Mouse (Mus musculus) T-helper 2 cell (primary cell): ENCODE measurements around the gene Stat5a.

Experiments used
- in situ Hi-C: fragments of 300-600 bp; cut with MboI, MseI; formaldehyde crosslinking; loops from one replicate; pipeline ENCODE4 v1.15.1; 2025; ENCODE audit warnings: high pct_unique_total_duplicates

Gene Stat5a

DNA sequence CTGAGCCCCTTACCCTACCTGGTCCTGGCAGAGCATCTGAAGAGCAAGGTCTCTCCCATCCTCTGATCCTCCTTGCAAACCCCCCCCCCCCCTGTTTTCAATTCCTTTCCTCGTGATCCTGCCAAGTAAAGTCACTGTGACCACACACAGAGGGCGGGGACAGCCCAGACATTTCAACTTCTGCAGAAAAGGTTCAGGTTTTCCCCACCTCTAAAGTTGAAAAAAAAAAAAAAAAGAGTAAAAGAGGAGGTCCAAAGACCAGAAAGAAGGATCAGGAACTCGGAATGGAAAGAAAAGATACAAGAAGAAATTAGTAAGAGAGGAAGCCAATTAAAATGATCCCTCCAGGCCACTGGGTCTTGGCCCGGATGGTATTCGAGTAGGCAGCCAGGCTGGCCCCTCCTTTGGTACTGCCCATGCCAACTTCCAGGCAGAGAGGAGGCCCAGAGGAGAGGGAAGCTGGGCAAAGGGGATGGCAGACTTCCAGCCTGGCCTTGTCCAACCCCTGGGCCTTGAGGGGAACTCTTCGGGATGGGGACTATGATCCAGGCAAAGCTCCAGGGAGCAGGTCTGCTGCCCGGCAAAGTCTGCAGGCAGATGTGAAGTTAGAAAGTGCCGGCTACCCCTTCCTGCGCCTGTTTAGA is at the start of gene Stat5a:
Gene Stat5a (plus strand): TSS at position 417 of the 644 bp plus-strand sequence.
- in situ Hi-C loops: no loop called here

DNA sequence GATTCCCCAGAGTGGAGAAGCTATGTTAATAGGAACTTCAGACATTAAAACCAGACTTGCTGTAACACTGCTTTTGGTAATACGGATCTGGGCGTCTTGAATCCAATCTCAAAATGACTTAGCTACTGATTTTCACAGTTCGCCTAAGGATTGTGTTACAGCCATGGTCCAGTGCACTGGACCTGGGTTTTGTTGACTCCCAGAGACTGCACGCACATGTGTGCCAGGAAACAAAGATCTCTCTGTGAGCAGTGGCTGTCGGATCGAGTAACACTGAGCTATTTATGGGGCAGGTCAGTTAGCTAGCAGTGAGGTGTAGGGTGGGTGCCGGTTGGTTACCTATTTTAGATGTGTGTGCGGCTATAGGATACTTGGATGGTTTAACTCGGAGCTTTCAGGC is 48.6 kb upstream of the Stat5a start:
- in situ Hi-C loops: no loop called here

DNA sequence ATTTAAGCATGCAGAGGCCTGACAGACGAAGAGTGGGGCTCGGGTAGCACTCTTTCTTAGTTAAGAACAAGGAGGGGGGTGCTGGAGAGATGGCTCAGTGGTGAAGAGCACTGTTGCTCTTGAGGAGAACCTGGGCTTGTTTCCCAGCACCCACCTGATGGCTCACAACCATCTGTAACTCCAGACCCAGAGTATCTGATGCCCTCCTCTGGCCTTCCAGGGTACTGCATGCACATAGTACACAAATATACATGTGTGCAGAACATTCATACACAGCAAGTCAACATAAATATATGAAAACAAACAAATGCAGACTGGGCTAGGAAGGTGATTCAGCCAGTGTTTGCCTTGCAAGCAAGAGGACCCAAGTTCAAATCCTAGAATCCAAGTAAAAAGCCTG is 48.0 kb upstream of the Stat5a start:
- in situ Hi-C loops: no loop called here

DNA sequence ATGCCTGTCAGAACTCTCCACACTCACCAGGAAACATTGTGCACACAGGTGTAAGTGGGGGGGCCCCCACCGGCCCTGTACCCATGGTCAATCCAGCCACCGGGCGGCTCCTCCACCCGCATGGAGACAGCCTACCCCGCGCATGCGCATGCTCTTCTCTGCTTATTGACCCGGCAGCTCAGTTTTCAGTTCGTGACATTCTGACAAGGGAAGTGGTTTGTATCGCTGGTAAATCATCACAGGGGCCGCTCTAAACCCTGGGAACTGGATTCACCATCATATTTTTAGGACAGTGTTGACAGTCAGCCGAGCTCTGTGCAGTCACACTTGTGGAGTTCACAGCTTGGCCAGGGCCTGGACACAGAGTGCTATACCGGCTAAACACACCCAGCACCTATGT is 44.7 kb upstream of the Stat5a start:
- in situ Hi-C loops: no loop called here

DNA sequence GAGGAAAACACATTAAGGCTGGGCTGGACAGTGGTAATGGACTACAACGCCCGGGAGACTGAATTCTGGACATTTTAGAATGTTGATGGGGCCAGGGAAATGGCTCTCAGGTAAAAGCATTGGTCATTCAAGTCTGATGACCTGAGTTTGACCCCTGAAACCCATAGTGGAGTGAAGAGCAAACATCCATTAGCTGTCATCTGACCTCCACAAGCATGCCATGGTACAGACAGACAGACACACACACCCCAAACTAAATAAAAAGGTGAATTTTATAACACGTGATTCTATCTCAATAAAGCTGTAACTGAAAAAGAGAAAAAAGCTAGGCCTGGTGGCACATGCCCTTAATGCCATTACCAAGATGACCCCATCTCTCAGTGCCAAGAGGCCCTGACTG is 42.8 kb upstream of the Stat5a start:
- in situ Hi-C loops: no loop called here

DNA sequence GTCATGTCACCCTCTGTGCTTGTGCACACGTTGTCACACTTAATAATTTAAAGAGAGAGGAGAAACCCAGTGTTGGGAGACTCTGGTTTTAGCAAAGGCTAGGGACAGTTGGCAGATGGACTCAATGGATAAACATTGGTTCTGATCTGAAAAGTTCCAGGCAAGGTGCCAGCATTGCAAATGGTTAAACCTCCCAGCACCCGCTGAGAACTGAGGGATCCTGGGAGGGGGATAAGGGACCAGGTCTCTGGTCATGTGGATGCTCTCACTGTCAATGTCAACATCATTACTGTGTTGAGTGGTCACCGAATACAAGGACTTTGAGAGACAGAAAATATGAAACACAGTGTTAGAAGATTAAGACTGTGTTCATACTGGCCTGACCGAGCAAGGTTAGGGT is 42.4 kb upstream of the Stat5a start:
- in situ Hi-C loops: no loop called here

DNA sequence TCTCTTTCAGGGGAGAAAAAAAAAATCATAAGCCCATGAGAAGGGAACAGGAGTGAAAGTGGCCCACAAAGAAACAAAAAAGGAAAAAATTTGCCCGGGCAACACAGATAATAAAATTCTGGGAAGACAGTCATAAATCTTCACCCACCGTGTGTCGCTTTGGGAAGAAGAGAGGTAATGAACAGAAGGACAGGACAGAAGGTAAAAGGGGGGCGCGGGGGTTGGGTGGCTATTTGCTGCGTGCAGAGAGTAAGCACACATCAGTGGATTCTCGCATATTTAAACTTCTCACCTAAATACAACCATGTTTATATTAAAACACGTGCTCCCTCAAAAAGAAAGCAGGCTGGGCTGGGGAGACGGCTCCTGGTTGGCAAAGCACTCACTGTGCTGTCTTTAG is 41.8 kb upstream of the Stat5a start:
- in situ Hi-C loops: no loop called here

DNA sequence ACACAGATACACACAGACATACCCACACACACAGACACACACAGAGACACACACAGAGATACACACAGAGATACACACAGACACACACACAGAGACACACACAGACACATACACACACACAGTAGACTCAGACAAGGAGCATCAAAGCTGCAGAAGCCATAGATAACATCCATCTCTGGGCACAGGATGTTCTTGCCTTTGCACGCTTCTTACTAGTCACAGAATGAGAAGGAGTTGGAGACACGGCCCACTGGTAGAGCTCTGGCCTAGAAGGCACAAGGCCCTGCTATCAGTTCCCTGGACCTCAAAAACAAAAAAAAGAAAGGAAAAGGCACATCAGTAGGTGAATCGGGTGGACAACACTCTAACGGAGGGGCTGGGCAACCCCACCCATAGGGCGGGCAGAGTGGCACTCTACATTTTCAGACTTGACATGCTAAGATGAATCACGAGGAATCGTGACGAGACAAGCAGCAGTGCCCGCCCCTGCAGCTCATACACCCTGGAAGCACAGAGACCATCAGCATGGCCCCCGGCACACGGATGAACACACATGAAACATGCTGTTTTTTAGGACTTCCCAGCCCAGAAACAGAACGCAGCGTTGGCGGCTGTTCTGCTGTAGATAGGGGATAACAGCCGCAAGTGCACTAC is 40.7 kb upstream of the Stat5a start:
- in situ Hi-C loops: no loop called here

DNA sequence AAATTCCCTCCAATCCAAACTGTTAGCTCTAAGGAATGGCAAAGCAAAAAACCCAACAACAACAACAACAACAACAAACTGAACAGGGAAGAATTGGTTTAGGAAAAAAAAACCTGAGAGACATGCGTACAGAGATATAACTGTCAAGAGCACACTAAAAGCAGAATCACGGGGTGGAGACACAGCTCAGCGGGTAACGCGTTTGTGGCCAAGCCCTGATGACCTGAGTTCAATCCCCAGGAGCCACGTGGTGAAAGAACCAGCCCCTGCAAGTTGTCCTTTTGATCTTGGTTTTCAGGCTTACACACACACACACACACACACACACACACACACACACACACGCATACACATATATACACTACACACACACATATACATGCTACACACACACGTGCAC is 40.1 kb upstream of the Stat5a start:
- in situ Hi-C loops: no loop called here

DNA sequence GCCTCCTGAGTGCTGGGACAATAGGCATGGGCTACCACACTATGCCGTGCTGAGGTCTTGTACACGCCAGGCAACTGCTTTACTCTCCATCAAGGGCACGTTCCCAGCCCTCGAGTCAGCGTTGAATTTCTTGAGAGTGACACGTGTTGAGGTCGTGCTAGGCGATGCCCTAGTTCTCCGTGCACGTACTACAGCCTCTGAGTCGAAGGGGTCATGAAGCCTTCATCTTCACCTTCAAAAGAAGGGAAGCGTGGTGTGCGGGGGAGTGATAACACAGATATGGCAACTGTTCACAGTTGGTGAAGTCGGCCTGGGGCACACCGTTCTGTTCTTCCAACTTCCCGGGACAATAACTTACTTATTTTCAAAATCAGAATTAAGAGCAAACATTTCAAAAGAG is 39.5 kb upstream of the Stat5a start:
- in situ Hi-C loops: no loop called here

DNA sequence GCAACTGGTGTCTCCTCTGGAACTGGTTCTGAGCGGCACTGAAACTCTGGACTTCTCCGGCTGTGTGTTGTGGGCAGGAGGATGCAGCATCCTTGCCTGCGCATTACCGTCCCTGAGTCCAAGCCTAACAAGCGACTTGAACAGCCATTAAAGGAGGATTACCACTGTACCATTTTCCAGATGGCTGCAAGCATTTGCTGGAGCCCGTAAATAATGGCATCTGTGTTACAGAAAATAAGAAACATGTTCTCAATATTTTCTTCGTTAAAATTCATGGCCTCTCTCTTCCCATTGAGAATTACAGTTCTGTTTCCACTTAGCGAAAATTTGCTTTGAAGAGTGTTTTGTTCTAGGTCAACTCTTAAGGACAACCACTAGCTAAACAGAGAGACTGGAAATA is 39.1 kb upstream of the Stat5a start:
- in situ Hi-C loops: no loop called here

DNA sequence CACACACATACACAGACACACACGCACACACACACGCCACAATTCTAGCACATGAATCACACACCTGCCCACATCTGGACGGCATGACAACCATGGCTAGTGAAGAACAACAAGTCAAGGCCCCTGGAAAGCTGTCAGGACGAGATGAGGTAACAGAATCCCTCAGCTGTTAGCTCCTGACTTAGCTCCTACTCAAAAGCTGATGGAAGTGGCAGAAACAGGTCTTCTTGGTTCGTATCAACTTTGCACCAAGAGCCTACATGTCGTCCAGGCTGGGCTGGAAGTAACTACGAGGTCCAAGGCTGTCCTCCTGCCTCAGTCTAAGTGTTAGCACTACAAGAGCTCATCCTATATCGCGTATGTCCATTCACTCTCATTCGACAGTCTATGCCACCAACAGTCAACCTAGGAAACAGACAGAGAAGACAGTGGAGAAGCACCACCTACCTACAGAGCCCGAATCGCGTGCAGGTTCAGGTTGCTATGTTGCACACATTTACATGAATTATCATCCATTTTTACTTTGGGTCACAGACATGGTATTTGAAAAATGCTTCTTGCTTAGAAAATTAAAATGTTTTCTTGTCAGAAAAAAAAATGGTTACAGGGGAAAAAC is 37.4 kb upstream of the Stat5a start:
- in situ Hi-C loops: no loop called here

DNA sequence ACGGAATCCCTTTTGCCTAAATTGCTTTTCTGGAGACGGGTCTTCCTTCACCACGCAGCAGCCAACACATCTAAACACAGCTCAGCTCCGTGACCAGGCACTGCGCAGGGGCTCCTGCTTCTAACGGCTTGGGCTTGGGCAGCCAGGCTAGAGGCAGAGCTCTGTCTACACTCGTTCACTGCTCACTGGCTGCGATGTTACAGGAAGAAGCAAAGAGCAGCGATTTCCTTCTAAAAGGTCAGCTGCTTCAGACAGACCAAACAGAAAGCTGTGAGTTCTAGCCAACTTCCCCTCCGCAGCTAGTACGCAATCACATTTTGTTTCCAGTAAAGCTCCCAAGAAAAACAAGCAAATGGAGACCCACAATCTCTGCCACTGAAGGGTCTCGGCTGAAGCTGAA is 36.8 kb upstream of the Stat5a start:
- in situ Hi-C loops: no loop called here

DNA sequence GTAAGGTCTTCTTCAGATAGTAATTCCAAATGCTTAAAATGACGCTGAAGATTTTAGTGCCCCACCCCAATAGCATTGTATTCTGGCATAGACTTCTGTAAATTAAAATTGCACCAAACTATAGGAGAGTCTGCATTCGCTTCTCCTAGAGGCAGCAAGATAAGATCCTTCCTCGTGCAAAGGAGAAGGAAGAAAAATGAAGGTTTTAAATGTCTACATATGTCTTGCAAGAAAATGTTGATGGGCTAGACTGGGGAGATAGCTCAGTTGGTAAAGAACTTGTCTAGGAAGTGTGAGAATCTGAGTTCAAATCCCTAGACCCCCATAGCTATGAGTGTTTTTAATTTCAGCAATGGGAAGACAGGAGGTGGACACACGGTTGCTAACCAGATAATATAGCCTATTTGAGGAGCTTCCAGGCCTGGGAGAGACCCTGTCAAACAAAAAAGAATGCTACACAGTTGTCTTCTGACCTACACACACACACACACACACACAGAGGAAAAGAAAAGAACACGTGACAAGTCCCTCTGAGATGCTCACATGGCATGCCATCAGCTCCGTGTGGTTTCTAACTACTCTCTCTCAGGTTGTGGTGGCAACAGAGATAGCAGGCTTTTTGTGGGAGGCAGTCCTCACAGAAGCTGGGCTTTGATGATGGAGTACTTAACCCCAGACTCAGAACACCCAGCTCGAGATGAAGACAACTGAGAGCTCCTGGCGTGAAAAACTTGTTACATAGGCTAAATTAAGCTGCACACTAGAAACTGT is 35.4 kb upstream of the Stat5a start:
- in situ Hi-C loops: no loop called here

DNA sequence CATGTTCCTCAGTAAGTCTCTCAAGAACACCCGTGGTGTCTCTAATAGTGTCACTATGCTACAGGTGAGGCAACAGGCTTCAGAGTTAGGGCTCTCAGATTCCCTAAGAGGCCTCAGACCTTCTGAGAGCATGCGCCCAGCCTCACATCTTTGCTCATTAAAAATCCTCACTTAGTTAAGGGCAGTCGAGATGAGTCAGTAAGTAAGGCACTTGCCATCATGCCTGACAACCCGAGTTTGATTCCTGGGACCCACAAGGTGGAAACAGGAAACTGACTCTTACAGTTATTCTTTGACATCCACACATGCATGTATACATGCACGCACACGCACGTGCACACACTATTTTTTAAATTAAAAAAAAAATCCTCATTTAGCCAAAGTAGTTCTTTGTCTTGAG is 34.7 kb upstream of the Stat5a start:
- in situ Hi-C loops: no loop called here

DNA sequence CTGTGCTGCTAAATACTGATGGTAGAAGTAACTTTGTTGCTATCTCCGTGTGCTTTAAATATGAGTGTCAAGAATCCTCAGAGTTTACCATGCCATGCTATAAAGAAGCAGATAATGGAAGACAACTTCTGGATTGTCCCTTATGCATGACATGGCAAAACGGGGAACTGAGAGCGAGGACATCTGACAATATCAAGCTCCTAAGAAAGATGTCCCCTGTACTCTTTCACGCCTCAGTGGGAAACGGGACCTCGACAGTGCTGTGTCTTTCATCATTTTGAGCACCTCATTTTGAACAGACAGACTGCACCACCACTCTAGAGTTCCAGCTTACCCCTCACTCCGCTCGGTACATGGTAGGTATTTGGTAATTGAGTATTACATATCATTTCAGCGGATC is 33.7 kb upstream of the Stat5a start:
- in situ Hi-C loops: no loop called here

DNA sequence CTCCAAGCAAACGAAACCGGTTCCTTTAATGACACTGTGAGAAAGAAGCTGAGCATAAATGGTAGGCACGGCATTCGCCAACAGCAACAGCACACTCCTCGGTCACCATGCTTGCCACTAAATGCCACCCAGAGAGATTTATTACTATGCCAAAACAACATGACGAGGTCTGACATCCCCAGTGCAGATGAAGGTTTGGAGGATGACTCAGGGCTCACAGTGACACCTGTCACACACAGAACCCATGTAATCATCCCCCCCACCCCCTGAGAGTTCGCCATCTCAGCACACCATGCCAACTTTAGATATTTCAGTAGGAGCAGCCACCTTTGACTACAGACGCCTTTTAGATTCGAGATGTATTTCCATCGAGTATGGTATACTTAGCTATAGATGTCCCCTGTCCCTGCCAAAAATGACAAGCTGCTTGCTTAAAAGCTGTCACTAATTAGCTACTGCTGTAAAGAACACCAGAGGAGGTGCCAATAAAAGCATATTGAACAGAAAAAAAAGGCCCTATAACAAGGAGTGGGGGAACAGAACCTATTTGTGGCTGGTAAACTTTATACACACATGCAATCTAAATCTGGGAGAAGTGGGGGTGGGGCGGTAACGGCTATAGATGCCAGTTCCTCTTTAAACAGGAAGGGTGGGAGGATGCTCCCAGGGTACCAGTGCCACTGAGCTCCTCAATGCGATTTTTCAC is 32.8 kb upstream of the Stat5a start:
- in situ Hi-C loops: no loop called here

DNA sequence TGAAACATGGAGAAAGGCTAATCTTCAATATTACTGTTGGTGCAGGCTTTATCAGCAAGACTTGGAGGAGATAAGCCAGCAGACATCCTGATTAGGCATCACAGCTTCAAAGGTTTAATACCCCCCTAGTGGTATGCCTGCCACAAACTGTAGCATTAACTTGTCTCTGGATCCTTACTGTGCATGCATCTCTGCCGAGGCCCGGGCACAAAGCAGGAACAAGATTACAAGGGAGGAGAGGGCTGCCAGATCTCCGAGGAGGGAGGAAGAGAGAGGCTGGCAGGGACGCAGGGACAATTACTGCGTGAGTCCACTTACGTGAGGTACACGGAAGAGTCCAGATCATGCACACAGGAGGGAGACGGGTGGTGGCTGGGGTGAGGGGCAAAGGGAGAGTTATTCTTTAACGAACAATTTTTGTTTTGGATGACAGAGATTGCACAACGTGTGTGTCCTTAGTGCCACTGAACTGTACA is 30.4 kb upstream of the Stat5a start:
- in situ Hi-C loops: no loop called here

DNA sequence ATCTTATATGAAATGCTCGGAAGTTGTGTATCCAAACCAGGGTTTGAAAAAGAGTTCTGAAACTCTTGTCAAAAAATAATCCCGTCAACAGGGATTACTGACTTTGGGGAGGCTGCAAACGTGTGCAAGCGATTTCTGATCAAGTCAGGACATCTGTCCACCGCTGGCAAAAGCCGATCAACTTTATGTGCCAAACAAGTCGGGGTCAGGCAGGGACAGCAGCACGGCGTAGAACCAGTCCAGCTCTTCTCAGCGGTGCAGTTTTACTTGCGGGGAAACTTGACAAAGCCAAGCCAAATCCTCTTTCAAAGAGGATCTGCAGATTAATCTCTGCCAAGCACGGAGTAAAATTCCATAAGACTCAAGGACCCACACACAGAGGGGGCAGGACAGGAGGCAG is 29.5 kb upstream of the Stat5a start:
- in situ Hi-C loops: no loop called here

DNA sequence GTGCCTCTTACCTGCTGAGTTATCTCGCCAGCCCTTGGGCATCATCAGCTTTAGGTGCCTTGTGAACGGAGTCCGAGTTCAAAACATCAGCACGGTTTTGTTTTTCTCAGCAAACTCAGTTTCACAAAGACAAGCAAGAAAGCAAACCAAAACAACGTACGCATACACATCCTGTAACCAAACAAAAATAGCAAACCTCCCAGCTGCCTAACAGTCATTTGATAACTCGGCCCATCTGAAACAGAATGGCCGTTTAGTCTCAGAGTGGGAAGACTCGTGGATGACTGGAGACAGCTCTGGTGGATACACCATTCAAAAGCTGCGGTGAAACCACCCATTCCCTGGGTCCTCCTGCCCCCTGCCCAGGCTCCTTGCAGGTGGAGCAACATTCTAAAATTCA is 27.8 kb upstream of the Stat5a start:
- in situ Hi-C loops: no loop called here

DNA sequence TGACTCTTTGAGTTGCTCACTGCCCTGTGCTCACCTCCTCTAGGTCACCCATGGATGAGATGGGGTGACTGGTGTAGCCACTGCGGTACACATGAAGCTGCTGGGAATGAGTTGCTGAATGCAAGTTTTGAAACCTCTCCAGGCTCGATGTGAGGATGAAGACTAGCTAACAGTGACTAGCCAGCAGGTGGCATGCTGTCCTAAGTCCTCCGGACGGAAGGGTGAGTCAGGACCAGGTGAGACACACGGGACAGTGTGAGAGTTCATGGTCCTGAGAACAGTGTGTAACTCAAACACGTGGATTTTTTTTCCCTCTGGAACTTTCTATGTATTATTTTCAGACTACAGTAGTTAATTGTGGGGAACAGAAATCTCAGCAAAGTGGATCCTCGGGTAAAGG is 25.7 kb upstream of the Stat5a start:
- in situ Hi-C loops: no loop called here
